Mouse (Mus musculus): ENCODE measurements at regions not wholly inside any gene's neighbourhood (a gene's known extent, or its start where the extent isn't known, plus 50 kb on each side); places are given as distances from the start of the nearest gene placed in this dataset.
A peak's percentile ranks its signal among the peaks of the same experiment; 100 is the strongest.

GRCm38 (mm10) chr4:33552856-33553255 is 242.7 kb downstream of the Rngtt start:
- no peak for DNase-seq (ENCODE audit: low spot score)

- DNase-seq (ENCODE audit: low spot score), result no peak
Observed at GRCm38 (mm10) chr4:33554606-33555005, 244.5 kb downstream of the Rngtt start.

GRCm38 (mm10) chr4:33555231-33555933 is 245.3 kb downstream of the Rngtt start:
- no peak for DNase-seq (ENCODE audit: low spot score)

- no peak for DNase-seq (ENCODE audit: low spot score)
Observed at GRCm38 (mm10) chr4:33555966-33556365, 245.9 kb downstream of the Rngtt start.

GRCm38 (mm10) chr4:33556661-33557540 is 246.8 kb downstream of the Rngtt start:
- no peak for DNase-seq (ENCODE audit: low spot score)

- no peak for DNase-seq (ENCODE audit: low spot score)
Observed at GRCm38 (mm10) chr4:33570274-33570673, 260.2 kb downstream of the Rngtt start.

GRCm38 (mm10) chr4:33571351-33571750 is 261.2 kb downstream of the Rngtt start:
- no peak for DNase-seq (ENCODE audit: low spot score)

GRCm38 (mm10) chr4:33577631-33578030 is 267.5 kb downstream of the Rngtt start:
- DNase-seq (ENCODE audit: low spot score), result no peak

GRCm38 (mm10) chr4:33580491-33580890 is 270.4 kb downstream of the Rngtt start:
- DNase-seq (ENCODE audit: low spot score), result no peak

GRCm38 (mm10) chr4:33581180-33581591 is 271.1 kb downstream of the Rngtt start:
- no peak for DNase-seq (ENCODE audit: low spot score)

- no peak for DNase-seq (ENCODE audit: low spot score)
Observed at GRCm38 (mm10) chr4:33581766-33582525, 271.8 kb downstream of the Rngtt start.

GRCm38 (mm10) chr4:33582986-33583720 is 273.0 kb downstream of the Rngtt start:
- no peak for DNase-seq (ENCODE audit: low spot score)

GRCm38 (mm10) chr4:33583979-33584907 is 274.1 kb downstream of the Rngtt start:
- no peak for DNase-seq (ENCODE audit: low spot score)

- no peak for DNase-seq (ENCODE audit: low spot score)
Observed at GRCm38 (mm10) chr4:33585821-33586220, 275.7 kb downstream of the Rngtt start.

GRCm38 (mm10) chr4:33586290-33586614 is 276.1 kb downstream of the Rngtt start:
- no peak for DNase-seq (ENCODE audit: low spot score)

- DNase-seq (ENCODE audit: low spot score), result peak; percentile 77
Observed at GRCm38 (mm10) chr4:33586615-33587451, 276.7 kb downstream of the Rngtt start.

GRCm38 (mm10) chr4:33587666-33588065 is 277.6 kb downstream of the Rngtt start:
- DNase-seq (ENCODE audit: low spot score), result peak; percentile 7

- no peak for DNase-seq (ENCODE audit: low spot score)
Observed at GRCm38 (mm10) chr4:33588127-33588526, 278.0 kb downstream of the Rngtt start.

GRCm38 (mm10) chr4:33589207-33589606 is 279.1 kb downstream of the Rngtt start:
- DNase-seq (ENCODE audit: low spot score), result peak; percentile 66
